Mouse (Mus musculus) kidney, postnatal 36 days (tissue): ENCODE measurements at regions not wholly inside any gene's neighbourhood (a gene's known extent, or its start where the extent isn't known, plus 50 kb on each side); places are given as distances from the start of the nearest gene placed in this dataset.
A peak's percentile ranks its signal among the peaks of the same experiment; 100 is the strongest.

Experiments used
- DNase-seq, 2 experiments: peaks; one replicate each; pipeline ENCODE4 v3.0.0; 2021 to 2022; ENCODE audit warnings: mixed read lengths in 2 of 2

DNA sequence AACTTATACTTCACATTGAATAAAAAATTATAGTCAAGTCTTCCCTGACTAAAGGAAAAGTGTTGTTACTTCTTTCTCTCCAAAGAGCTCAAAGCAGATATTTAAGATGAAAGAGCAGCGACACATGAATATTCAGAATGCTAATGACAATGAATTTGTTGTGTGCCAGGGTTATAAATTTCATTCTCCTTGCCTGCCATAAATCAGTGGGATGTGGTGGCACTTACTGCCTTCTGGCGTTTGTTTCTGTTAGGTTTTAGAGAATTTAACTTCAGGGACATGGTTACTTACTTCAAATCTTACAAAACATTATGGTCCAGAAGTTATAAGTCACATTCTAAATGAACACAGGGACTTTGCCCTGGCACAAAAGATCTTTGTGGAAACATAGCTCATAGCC lies 380.4 kb downstream of the Samd5 start:
- DNase-seq: no peak

DNA sequence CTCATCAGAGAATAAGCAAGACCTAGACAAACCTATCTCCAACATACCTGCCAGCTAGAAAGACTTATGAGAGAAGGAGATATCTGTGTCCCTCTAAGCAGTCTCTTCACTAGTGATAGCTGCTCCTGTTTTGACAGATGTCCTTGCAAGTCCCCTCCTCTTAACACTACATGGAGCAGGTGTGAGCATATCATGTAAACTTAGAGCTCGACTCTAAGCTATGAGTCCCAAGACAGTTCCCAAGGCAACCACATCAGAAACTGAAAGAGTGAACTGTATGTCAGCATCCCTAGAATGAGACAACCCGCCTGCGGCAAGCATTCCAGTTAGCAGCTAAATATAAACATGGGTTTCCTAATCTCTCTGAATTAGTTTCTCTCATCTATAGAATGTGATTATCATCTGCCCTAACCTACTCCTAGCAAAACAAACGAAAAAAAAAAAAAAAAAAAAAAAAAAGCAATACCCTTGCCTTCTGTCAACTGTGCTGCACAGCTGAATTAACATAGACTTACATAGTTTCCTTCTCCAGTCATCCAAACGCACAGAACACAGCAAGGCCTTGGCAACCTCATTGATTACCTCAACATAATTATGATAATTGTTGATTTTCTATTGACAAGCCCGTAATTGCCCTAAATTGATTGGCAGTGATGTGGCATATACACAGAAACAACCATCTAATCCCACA lies 383.4 kb downstream of the Samd5 start:
- DNase-seq: no peak

DNA sequence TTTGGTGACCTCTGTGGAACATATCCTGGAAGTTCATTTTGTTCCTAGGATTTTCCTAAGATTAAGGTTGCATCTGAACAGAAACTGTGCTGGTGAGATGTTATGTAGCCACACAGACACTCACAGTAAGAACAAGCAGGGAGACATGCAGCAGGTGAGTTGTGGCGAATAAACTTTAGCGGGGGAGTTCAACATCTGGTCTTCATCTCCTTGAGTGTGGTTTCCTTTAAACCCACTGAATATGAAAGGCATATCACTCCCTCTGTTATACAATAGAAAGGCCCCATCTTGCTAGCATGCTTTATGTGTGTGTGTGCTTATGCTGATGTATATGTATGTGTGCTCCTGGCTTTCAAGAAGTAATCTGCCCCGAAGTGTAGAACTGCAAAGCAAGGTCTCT lies 387.1 kb upstream of the Sash1 start:
- DNase-seq: no peak

DNA sequence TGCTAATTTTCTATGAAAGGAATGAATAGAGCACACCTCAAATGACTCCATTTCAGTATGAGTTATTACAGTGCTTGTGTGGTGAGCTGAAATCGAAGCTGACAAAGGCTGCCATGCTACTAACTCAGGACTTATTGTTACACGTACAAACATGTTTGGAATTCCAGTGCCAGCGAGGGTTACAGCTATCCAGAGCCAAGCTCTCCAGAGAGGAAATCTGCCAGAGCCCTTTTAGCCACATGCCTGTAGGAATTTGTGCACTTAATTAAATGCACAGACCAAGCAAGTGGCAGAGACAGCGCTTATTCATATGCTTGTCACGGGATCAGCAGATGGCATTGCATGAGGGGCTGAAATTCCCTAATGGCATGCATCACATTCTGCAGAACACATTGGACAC lies 386.4 kb upstream of the Sash1 start:
- no peak for DNase-seq

DNA sequence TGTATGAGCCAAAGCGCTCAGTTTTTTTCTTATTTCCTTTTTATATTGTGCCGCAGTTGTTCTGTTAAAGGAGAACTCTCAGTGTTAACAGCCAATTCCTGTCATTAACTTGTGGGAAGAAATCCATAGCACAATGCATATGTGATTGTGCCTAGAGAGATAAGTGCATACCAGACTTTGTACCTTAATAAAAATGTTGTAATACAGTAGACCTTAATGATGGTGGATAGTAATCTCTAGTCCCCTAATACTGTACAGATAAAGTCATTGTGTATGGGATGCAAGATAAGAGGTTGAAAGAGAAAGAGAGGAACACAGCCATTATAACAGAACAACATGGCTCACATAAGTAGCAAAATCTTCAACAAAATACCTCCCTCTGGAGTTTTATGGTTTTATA lies 379.7 kb upstream of the Sash1 start:
- DNase-seq: no peak

DNA sequence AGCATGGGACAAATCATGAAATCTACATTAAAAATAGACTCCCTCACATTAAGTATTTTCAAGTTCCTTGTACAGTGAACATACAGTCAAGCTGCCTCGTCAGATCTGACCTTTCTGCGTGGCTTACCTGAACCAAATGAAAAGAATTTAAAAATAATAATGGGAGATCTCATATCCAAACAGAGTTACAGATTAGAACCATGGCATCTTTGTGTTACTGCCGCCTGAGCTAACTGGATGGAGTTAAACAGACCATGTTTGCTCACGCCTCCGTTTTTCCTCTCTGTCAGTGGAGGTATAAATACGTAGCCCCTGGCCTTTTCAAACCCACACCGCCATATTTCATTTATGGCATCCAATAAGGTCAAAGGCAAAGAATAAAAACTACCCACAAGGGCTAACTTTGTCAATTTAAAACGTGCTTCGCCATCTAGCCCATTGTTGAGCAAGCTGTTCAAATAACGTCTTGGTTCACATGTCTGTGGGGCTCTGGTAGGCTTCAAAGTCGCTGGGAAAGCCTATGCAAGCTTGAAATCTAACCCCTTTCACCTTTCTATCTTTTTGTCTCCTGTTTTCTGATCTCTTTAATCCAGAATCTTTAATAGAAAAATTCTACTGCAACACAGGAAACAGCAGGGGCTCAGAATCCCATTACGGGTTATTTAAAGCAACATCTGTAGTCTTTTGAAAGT lies 378.6 kb upstream of the Sash1 start:
- DNase-seq: no peak

DNA sequence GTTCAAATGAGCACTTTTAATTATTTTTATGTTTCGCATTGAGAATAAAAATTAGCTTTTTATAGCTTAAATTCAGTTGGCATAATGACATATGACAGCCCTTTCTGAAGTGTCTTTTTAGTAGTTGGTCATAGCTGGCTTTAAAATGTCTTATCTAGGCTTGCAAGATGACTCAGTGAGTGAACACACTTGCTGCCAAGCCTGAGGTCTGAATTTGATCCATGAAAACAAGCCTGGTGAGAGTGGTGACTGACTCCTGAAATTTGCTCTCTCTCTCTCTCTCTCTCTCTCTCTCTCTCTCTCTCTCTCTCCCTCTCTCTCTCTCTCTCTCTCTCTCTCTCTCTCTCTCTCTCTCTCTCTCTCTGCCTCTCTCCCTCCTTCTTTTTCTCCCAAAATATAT lies 372.8 kb upstream of the Sash1 start:
- no peak for DNase-seq

DNA sequence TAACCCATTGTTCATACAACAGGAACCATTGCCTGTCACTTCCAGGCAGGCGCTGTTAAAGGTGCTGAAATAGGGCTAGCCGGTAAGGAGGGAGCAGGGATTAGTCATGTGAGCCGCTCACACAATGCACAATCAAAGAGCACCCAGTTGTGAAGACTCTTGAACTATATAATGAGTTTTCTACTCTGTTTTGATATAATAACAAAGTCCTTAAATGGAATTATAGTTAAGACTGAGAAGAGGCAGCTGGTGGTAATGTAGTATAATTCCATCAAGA lies 367.0 kb upstream of the Sash1 start:
- DNase-seq: no peak

DNA sequence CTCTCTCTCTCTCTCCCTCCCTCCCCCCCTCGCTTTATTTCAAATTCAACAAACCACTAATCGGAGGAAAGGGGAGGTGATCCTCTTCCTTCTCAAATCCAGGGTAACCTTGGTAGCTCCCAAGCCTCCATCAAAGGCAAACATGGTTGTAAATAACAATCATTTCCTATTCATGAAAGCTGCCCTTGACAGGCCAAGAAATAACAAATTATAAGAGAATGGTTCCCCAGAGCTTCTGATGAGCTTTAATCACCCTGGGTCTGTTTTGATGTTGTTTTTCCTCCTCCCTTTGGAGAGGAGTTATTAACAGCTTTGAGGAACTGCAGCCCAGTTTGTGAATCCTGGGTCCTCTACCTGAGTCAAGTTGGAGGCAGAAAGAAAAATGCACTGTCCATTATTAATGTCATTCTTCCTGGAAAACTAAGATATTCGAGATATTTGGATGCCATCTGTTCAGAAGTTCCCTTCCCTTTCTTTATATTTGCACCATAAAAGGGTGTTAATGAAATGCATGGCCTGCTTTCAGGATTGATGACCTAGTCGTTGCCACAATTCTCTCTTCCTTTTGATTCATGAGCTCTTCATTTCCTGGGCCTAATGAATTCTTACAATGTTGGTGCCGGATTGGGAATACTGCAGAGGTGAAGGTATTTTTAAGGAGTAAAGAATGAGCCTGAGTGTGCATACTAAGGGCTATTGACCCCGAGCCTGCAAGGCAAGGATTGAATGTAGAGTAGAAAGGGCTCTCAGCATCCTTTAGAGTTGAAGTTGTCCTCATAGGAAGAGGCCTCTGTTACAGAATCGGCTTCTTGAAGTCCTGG lies 366.5 kb upstream of the Sash1 start:
- no peak for DNase-seq

DNA sequence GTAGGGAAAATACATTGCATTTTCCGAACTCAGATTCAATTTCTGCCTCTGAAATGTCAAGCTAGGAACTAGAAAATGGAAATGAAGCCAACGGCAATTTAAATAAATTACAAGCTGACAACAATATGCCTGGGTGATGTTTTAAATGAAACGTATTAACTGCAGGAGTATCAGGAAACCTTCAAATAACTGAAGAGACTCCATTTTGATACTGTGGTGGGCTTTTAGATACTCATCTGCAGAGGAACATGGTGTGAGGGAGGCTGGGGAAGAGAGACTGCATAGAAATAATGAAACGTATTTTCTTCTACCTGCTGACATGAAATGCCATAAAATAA lies 357.4 kb upstream of the Sash1 start:
- DNase-seq: no peak

DNA sequence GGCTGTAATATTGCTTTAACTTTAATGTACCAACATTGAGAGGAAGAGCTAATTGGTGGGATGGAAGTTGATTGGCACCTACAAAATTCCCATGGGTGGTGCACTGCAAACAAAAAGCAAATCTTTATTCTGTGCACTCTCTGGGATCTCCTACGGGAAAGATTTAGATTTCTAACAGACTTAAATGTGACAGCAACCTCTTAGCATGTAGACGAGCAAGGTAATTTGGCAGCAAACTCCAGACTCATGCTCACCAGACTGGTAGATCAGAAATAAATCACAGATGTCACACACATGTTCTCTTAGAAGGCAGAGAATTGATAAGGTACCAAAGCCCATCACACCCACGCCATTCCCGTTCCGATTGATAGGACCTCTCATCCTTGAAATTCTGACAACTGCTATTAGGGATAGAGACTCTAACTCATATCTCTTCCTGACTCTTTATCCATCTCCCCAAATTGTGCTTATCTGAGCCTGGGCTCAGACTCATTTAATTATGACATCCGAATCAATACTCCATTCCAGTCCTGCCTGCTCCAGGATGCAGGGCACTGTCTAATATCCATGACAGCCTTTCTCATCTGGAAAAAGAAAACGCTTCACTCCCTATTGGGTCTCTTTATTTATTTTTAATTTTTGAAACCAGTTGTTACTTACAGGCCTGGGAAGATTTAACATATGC lies 356.9 kb upstream of the Sash1 start:
- no peak for DNase-seq

DNA sequence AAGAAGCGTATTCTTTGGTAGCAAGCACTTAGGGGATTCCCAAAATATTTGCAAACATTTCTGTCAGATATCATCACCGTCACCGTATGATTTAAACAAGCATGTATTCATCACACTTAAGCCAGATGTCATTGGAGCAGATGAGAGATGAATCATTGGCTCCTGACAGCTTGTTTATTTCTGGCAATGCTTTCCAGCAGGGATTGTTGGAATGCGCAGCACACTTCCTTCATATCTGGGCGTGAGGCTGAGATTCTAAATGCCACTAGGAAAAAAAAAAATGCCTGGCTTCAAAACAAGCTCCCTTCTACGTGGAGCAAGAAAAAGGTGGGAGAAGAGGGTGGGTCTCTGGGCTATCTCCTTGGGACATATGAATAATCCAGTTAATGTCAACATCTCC lies 354.1 kb upstream of the Sash1 start:
- no peak for DNase-seq

DNA sequence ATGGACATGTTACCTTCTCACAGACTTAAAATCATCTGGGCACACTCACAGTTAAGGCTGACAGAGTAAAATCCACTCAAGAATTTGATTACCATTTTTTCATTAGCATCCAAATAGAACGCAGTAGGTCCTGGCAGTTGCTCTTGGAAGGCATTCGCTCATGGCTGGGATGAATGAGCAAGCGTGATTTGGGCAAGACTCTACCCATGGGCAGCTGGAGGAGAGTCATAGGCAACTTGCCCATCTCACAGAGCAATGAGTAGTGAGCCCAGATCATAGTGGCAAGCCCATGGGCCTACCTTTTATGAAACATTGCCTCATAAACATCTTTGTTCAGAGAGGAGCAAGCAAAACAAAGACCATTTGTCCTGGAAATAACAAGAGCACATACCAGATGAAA lies 345.9 kb upstream of the Sash1 start:
- no peak for DNase-seq

DNA sequence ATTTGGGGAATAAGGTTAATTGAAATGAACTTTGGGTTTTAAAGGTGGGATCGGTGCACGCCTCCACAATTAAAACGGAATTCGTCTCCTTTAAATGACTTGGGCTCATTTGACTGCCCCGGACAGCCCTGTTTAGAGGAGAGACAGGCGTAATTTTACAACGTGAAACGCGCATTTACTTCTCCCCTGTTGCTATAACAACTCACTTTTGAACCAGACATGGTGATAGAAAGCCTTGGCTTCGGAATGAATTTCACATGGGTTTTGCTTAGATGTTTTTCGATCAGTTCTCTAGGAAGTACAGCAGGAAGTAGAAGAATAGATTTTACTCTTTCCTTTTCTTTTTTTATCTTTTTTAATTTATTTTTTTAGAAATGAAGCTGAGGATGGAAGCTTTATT lies 343.2 kb upstream of the Sash1 start:
- no peak for DNase-seq

DNA sequence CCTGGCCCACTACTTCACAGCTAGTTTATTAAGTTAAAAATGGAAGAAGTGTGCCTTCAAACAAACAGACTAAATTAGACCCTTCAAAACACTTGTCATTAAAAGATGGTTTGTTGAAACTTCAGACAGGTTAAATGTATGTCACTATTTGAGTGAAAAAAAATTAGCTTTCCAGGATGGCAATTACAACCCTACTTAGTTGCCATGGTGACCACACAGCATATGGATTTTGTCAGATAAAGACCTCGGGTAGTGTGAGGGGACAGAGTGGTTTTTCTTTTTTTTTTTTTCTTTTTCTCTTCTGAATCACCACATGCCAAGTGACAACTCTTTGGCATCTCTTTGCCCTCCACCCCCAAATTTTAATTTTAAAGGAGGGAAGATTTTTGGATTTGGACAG lies 341.5 kb upstream of the Sash1 start:
- DNase-seq: no peak

DNA sequence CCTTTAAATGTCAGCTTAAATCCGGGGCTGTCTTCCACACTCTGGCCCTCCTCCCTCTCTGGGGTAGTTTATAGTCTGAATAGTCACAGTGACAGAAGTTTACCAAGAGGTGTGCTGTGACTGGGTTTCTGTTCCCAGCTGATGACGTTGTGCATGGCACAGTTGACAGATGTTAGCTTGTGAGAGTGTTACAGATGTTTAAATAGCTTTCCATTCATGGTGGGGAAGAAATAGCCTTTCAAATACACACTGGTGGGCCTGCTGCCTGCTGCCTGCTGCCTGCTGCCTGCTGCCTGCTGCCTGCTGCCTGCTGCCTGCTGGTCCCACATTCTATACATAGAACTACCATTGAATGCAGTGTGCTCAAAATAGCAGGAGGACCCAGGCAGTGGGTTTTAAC lies 324.8 kb upstream of the Sash1 start:
- DNase-seq: no peak

DNA sequence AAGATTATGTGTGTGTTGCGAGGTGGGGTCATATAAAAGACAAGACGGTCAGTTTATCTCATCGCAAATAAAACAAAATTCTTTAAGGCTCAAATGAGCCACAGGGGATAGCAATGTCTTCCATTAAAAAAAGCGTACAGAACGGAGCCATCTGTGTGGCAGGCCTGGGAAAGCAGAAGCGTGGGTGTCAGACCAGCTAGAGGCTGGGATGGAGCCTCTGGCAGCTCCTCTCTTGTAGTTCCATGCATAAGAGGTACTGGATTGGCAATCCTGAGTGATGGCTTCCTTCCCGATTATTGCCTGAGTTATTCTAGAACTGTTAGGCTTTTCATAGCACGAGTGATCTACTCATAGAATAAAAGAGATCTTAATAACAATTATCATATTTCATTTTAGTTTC lies 318.2 kb upstream of the Sash1 start:
- DNase-seq: no peak

DNA sequence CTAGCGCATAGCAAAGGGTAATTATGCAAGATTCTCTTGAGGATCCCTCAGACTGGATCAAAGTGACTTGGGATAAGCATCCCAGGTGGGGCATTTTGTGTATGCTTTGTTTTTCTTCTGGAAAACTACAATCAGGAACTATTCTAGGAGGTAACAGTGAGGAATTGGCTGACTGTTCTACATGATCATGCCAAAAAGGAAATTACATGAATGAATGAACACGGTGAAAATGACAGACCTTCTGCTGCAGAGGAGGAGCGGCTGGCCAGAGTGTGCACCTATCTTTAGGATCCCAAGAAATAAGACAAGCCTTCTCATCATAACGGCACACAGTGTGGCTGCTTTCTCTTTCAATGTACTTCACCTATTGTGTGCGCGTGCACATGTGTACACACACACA lies 317.5 kb upstream of the Sash1 start:
- DNase-seq: no peak

DNA sequence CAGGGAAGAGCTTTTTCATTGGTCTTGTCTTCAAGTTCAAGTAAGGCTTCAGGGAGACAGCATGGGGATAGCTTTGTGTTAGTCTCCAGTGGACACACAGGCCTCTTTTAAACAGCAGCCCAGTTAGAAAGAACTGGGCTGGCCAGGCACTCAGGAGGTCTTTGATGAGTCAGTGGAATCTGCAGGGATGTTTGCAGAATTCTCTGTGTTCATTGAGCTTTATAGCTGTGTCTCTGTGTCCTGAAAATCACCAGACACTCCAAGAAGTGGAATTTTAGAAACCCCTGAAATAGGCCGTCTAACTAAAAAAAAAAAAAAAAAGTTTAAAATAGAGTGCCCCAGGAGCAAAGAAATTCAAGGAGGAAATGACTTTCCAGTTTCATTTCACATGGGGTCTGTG lies 317.1 kb upstream of the Sash1 start:
- DNase-seq: no peak

DNA sequence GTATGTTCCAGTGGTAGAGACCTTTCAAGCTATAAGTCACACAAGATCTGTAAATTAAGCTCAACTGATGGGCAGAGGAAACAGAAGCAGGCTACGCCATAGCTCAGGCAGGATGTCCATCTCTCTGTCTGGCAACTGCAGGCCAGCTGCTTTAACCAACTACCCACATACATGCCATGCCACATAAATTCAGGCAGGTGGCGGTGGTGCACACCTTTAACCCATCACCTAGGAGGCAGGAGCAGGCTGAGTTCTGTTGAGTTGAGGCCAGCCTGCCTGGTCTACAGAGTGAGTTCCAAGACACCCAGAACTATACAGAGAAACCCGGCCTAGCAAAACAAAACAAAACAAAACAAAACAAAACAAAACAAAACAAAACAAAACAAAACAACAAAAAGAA lies 289.1 kb upstream of the Sash1 start:
- peak; percentile 1 to 3 for DNase-seq

DNA sequence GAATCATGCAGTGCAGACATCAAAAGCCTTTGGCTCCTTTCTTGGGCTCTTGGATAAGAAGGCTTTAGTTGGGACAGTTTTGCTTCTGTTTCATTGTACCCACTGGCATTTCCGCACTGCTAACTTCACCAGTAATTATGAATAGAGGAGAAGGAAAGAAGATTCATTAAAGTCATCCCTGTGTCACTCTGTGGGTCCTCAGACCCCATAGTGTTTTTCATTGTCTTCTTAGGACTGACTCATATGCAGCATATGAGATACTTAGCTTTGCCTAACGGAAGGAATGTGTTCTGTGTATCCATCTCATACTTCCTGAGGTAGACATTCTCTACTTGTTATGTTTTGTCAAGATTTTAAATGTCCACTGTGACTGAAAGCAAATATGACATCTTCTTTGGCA lies 287.6 kb upstream of the Sash1 start:
- no peak for DNase-seq

DNA sequence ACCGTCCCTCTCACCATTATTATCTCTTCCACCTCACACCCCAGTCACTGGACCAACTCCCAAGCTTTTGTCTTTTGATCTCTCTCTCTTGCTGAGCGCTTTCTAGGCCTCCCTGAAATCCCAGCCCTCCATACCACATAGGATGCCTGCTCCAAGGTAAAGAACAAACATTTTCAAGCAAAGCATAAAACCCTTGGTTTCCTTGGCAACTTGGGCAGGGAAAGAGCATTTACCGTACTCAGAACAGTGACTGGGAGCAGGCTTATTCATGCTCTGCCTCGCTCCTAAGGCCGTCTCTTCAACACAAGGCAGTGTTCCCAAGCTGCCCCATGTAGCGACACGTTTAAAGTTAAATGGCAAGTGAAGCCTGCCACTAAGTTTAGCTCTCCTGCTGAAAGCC lies 282.9 kb upstream of the Sash1 start:
- no peak for DNase-seq

DNA sequence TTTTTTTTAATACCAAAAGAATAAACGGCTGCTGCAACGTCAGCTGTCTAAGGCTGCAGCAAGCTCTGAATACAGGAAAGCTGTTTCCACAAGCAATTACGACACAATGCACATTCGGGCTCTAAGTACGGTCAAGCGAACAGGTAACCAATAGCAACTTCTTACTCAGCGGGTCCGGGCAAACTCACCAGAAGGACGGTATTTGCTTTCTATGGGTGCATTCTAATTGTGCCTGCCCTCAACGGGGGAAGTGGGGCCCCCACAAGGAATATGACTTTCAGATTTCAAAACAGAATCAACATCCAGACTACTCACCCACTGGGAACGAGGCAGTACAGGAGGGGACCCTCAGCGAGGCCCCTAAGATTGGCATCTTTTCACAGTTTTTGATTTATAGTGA lies 280.1 kb upstream of the Sash1 start:
- no peak for DNase-seq

DNA sequence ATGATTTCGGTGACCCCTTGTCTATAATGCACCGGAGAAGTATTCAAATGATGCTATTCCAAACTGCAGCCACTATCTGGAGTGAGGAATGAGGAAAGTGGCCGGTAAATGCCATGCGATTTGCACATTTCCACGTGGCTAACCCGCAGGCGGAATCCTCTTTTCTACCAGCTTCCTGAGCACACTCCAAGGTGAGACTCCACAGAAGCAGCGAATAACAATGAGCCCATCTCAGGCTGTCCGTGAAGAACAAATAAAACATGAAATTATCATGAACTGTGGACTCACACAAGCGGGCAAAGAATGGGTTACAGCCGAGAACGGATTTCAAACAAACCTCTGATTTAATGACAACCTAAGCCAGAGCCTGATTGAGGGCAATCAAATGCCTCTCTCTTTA lies 279.7 kb upstream of the Sash1 start:
- DNase-seq: no peak
